Mouse (Mus musculus): ENCODE results near the gene Tshz3. TPM values are rescaled to one million over a fixed set of nuclear protein-coding genes. Genes with fewer than 3 reads are reported as not detected.

Gene Tshz3
- polyA plus RNA-seq, 1 experiment from 2014 or later: 0.51 TPM

DNA sequence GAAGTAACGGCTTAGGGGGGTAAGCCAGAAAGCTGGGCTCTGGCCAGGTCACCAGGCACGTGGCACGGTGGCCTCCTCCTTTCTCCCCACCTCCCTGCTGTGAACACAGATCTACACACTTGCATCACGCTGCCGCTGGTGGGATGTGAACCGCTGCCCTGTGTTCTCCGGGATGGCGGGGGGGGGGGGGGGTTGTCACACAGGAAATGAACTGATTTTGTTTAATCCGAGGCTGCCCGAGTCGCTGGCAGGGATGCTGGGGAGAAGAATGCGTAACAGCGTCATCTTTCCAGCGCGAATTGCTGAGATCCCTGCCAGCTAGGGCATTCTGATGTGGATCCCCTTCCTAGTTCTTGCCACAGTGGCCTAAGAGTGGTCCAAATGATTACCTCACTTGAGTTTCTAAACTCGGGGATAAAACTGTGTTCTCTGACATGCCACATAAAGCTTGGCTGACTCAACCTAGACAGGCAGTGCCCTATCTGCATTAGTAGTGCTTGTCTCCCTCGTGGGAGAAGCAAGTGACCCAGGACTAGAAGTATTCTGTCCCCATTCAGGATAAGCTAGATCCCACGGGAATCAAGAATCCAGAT is 18.0 kb upstream of the Tshz3 start:
- Histone ChIP-seq H3K4me3 (replicated peaks) (no peak overlapping the region), H3K27ac (replicated peaks) (no peak overlapping the region), H3K9ac (no peak overlapping the region), H3K9me3 (replicated peaks) (no peaks in the 10 kb centered on the region), H3K27me3 (peaks cover 48% of the 10 kb centered on the region), H3K4me1 (replicated peaks) (no peaks in the 10 kb centered on the region), H3K36me3 (replicated peaks) (no peaks in the 10 kb centered on the region), H3K4me2 (no peak overlapping the region)
- no peak for ATAC-seq (ENCODE audit: insufficient read depth)
- WGBS (ENCODE audit: insufficient replicate concordance): 2% methylated on average over 17 of the region's 18 CpGs

DNA sequence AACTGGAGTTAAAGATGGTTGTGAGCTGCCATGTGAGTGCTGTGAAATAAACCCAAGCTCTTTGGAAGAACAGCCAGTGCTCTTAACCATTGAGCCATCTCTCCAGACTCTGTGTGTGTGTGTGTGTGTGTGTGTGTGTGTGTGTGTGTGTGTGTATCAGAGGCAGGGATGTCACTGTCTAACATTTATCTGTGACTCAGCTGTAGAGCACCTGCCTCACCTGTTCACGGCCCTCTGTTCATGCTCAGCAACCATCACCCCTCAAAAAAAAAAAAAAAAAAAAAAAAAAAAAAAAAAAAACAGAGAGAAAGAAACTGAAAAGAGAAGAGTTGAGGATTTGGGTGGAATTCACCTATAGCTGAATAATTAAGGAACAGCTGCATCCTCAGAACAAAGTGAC is 10.4 kb upstream of the Tshz3 start:
- WGBS (ENCODE audit: insufficient replicate concordance): 58% methylated on average over 1 of the region's 1 CpGs
- peaks cover 30% of the 10 kb centered on the region for H3K27me3 ChIP-seq
- no peak overlapping the region for H3K27ac ChIP-seq (replicated peaks)
- no peaks in the 10 kb centered on the region for H3K36me3 ChIP-seq (replicated peaks)
- no peaks in the 10 kb centered on the region for H3K9me3 ChIP-seq (replicated peaks)
- ATAC-seq (ENCODE audit: insufficient read depth): no peak
- no peaks in the 10 kb centered on the region for H3K4me1 ChIP-seq (replicated peaks)
- H3K4me3 ChIP-seq (replicated peaks): no peak overlapping the region
- no peak overlapping the region for H3K9ac ChIP-seq
- H3K4me2 ChIP-seq: no peak overlapping the region

DNA sequence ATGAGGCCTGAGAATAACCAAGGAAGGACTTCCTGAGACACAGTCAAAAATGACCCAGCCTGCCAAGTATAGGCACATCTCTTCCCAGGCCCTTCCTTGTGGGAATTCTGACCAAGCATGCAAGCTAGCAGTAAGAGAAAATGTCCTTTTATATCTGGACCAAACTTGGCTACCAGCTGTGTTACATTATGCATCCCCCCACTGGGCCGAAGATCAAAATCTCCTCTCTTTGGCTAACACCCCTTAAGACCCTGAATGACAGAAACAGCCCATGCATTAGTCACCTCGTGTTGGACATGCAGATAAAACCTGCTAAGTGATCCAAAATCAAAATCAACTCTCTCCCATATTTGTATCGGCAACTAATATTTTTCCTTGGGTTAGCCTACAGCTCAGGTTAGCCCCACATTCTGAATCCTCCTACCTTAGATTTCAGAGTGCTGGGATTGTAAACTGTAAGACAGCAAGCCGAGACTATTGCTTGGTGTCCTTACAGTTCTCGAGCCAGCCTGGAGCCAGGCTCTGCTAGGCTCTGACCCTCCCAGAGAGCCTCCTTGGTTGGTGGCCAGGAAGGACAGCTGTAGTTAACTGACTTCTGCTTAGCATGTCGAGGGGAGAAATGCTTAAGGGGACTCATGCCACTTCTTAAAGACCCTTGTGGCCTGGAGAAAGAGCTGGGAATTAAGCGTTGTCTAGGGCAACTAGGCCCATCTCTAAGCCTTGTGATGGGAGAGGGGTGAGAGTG is 8.7 kb upstream of the Tshz3 start:
- no peaks in the 10 kb centered on the region for H3K36me3 ChIP-seq (replicated peaks)
- H3K4me1 ChIP-seq (replicated peaks): no peaks in the 10 kb centered on the region
- H3K9me3 ChIP-seq (replicated peaks): no peaks in the 10 kb centered on the region
- H3K27me3 ChIP-seq: peaks cover 47% of the 10 kb centered on the region
- H3K27ac ChIP-seq (replicated peaks): no peak overlapping the region
- no peak overlapping the region for H3K9ac ChIP-seq
- H3K4me2 ChIP-seq: no peak overlapping the region
- no peak overlapping the region for H3K4me3 ChIP-seq (replicated peaks)
- 50% methylated on average over 7 of the region's 7 CpGs for WGBS (ENCODE audit: insufficient replicate concordance)
- ATAC-seq (ENCODE audit: insufficient read depth): no peak

DNA sequence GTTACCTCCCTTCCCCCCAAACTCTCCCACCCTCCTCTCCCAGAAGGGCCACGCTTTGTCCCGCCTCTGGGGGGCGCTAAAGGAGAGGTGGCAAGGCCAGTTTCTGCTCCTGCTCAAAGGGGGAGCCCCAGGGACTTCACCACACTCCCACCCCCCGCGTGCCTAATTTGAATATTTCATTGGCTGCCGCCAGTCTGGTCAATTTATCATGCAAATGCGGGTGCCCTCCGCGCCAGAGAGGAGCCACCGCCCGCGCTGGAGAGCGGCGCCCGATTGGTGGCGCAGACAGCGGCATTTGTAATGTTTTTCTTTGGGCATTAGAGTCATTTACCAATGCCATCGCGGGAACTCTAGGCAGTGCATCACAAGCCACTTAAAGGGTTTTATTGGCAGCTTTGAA is 7.4 kb upstream of the Tshz3 start:
- no peak overlapping the region for H3K27ac ChIP-seq (replicated peaks)
- H3K4me3 ChIP-seq (replicated peaks): no peak overlapping the region
- no peak for ATAC-seq (ENCODE audit: insufficient read depth)
- H3K4me1 ChIP-seq (replicated peaks): 0 out of 2 replicates have a peak, but pooled peaks cover 1% of the 10 kb centered on the region
- H3K36me3 ChIP-seq (replicated peaks): no peaks in the 10 kb centered on the region
- peaks cover 60% of the 10 kb centered on the region for H3K27me3 ChIP-seq
- H3K9me3 ChIP-seq (replicated peaks): no peaks in the 10 kb centered on the region
- H3K9ac ChIP-seq: no peak overlapping the region
- H3K4me2 ChIP-seq: no peak overlapping the region
- WGBS (ENCODE audit: insufficient replicate concordance): 1% methylated on average over 19 of the region's 19 CpGs

DNA sequence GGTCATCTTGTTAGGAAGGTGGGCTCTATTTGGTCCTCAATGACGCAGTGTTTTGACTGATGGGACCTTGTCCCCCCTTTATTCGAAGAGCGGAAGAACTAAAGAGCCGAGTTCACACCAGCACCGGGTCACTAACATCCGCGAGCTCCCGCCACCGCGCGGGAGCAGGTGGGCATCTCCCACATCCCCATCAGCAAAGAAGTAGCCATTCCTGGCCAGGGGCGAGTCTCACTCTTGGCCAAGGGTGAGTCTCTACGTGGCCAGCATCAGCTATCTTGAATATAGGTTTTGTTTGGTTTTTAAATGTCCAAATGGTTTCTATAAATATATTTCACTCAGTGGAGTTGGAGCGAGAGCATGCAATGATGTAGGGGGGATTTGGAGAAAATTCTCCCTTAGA is 6.3 kb upstream of the Tshz3 start:
- 1% methylated on average over 14 of the region's 14 CpGs for WGBS (ENCODE audit: insufficient replicate concordance)
- peaks cover 4% of the 10 kb centered on the region; the same call in 1 of the 2 replicates for H3K4me1 ChIP-seq (replicated peaks)
- no peaks in the 10 kb centered on the region for H3K36me3 ChIP-seq (replicated peaks)
- no peak overlapping the region for H3K4me2 ChIP-seq
- H3K27ac ChIP-seq (replicated peaks): no peak overlapping the region
- H3K4me3 ChIP-seq (replicated peaks): no peak overlapping the region
- H3K9me3 ChIP-seq (replicated peaks): no peaks in the 10 kb centered on the region
- H3K27me3 ChIP-seq: peaks cover 71% of the 10 kb centered on the region
- no peak overlapping the region for H3K9ac ChIP-seq
- ATAC-seq (ENCODE audit: insufficient read depth): no peak

DNA sequence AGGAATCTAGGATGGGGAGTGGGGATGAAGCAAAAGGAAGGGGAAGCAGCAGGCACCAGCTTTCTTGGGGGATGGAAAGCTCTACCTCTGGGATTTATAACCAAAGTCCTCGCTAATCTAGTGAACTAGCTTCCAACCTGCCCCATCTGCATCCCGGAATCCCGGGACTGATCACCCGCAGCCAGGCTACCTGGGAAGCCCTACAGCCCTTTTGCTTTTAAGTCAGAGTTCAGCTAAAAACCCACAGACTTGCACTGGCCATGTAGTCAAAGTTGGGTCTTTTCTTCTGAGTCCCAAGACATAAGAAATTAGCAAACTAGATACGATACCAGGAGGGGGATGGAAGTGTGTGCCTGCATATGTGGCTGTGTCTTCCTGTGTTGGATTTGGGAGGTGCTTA is 5.5 kb upstream of the Tshz3 start:
- H3K4me2 ChIP-seq: no peak overlapping the region
- no peak for ATAC-seq (ENCODE audit: insufficient read depth)
- peaks cover 10% of the 10 kb centered on the region for H3K4me1 ChIP-seq (replicated peaks)
- H3K9ac ChIP-seq: no peak overlapping the region
- H3K36me3 ChIP-seq (replicated peaks): no peaks in the 10 kb centered on the region
- H3K9me3 ChIP-seq (replicated peaks): no peaks in the 10 kb centered on the region
- 5% methylated on average over 5 of the region's 5 CpGs for WGBS (ENCODE audit: insufficient replicate concordance)
- peaks cover 78% of the 10 kb centered on the region for H3K27me3 ChIP-seq
- H3K27ac ChIP-seq (replicated peaks): no peak overlapping the region
- H3K4me3 ChIP-seq (replicated peaks): no peak overlapping the region

DNA sequence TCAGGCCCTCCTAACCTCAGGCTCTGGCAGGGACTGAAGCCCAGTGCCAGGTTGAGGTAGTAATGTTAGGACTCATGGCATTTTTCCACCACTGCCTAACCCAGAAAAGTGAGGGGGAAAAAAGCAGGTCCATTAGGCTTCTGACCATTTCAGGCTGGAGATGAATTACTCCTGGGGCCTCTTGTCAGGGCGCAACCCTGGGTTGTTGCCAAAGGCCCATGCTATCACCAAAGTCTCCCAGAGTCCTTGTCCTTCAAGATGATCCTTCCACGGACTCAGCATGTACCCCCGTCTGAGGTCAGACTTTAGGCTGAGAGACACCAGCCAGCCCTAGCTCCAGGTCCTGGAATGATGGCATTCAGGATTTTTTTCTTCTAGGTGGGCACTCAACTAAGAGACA is 4.8 kb upstream of the Tshz3 start:
- Histone ChIP-seq H3K4me2 (no peak overlapping the region), H3K36me3 (replicated peaks) (no peaks in the 10 kb centered on the region), H3K27me3 (peaks cover 85% of the 10 kb centered on the region), H3K4me1 (replicated peaks) (peaks cover 11% of the 10 kb centered on the region), H3K9ac (no peak overlapping the region), H3K9me3 (replicated peaks) (no peaks in the 10 kb centered on the region), H3K4me3 (replicated peaks) (no peak overlapping the region), H3K27ac (replicated peaks) (no peak overlapping the region)
- 16% methylated on average over 3 of the region's 3 CpGs for WGBS (ENCODE audit: insufficient replicate concordance)
- ATAC-seq (ENCODE audit: insufficient read depth): no peak

DNA sequence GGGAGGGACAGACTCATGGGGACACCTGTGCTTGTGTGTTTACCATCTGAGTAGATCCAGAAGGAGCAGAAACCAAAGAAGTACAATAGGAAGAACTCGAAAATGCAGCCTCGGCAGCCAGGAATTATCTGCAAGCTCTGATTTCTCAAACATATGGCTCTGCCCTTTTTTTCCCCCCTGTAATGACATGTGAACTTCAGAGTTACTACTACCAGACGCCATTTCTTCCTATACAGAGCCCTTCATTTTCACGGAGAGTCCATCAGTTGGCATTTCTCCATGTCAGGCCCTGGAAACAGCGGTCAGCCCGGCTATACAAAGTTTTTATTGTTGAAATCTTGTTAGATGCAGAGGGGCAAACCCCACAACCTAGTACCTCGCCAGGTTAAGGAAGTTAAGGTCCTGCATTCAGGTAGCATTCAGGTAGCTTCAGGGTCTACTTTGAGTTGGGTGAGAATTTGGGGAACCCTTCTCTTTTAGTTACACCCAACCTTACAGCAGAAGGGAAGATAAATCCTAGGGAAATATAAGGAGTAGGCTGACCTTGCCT is 3.2 kb upstream of the Tshz3 start:
- Histone ChIP-seq H3K4me1 (replicated peaks) (peaks cover 11% of the 10 kb centered on the region), H3K36me3 (replicated peaks) (no peaks in the 10 kb centered on the region), H3K9me3 (replicated peaks) (no peaks in the 10 kb centered on the region), H3K27ac (replicated peaks) (no peak overlapping the region), H3K27me3 (peaks cover 100% of the 10 kb centered on the region), H3K9ac (no peak overlapping the region), H3K4me3 (replicated peaks) (no peak overlapping the region), H3K4me2 (0 out of 2 replicates have a peak overlapping the region, but pooled peaks have one; percentile 69)
- WGBS (ENCODE audit: insufficient replicate concordance): 13% methylated on average over 7 of the region's 7 CpGs
- no peak for ATAC-seq (ENCODE audit: insufficient read depth)

DNA sequence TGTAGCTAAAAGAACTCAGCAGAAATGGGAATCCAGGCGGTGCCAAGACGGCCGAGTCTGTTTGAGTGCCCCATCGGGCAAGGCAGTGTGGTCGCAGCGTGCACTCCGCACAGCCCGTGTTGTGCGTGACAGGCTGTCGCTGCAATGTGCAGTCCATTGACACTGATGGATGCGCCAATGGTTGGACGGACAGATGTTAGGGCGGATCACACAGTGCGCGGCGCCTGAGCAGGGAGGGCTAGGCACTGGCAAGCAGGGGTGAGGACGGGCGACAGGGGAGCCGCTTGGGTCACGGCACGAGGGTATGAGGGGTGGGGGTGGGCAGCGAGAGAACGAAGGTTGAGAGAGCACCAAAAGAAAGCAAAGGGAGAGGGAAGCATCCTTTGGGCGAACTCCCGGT is 2.6 kb upstream of the Tshz3 start:
- ATAC-seq (ENCODE audit: insufficient read depth): no peak
- Histone ChIP-seq H3K4me2 (peak overlapping the region; percentile 69), H3K9ac (no peak overlapping the region), H3K4me1 (replicated peaks) (peaks cover 11% of the 10 kb centered on the region), H3K4me3 (replicated peaks) (peak overlapping the region; percentile 57), H3K36me3 (replicated peaks) (no peaks in the 10 kb centered on the region), H3K9me3 (replicated peaks) (no peaks in the 10 kb centered on the region), H3K27me3 (peaks cover 100% of the 10 kb centered on the region), H3K27ac (replicated peaks) (no peak overlapping the region)
- 1% methylated on average over 25 of the region's 25 CpGs for WGBS (ENCODE audit: insufficient replicate concordance)

DNA sequence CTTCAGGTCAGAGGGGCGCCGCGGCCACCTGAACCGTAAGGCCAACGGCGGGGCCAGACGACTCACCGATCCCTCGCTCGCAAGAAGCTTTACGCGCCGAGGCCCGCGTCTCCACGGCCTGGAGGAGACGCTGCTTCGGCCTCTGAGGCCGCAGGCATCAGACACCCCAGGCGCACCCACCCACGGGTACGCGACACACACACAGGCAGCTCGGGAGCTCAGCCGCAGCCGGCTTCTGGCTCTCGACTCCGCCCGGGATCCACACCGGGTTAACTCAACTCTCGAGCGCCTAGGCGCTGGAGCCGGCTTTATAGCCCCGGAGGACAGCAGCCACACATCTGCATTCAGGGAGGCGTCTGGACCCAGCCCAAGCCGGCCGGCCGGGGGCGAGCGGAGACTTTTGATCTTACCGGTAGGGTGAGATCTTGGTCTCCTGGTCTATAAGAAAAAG is 2.1 kb upstream of the Tshz3 start:
- under 1% methylated on average over 42 of the region's 42 CpGs for WGBS (ENCODE audit: insufficient replicate concordance)
- no peak overlapping the region for H3K27ac ChIP-seq (replicated peaks)
- no peak for ATAC-seq (ENCODE audit: insufficient read depth)
- peaks cover 100% of the 10 kb centered on the region for H3K27me3 ChIP-seq
- peak overlapping the region; percentile 69 for H3K4me2 ChIP-seq
- no peaks in the 10 kb centered on the region for H3K36me3 ChIP-seq (replicated peaks)
- H3K9ac ChIP-seq: no peak overlapping the region
- no peaks in the 10 kb centered on the region for H3K9me3 ChIP-seq (replicated peaks)
- peaks cover 11% of the 10 kb centered on the region for H3K4me1 ChIP-seq (replicated peaks)
- peak overlapping the region; percentile 57 for H3K4me3 ChIP-seq (replicated peaks)

DNA sequence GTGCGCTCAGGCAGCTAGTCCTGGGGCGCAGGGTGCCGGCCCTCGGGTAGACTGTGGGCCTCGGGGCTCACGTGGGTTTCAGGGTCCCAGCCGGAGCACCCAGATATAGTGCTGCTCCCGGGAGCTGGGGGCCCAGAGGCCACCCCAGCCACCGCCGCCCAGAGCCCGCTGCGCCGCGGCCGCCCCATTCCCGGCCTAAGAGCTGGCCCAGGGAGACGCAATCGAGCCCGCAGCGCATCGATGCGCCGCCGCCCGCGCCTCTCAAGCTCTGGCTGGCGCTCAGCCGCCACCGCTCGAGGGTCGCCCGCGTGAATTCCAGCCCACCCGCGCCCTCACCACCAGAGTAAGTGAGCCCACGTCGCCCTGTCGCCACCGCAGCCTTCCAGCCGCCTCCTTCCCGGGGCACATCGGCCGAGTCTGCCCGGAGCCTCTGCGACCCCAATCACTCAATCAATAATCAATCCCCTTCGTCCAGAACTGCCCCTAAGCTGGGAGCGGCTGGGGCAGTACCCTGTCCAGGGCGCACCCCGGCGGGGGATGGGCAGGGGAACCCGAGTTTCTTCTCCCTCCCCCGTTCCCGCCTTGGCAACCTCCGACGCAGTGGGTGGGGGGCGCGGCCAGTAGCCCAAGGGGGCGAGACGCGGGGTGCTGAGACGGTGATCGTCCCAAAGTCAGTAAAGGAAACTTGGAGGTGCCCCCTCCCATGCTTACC is 1.4 kb upstream of the Tshz3 start:
- Histone ChIP-seq H3K4me3 (replicated peaks) (peak overlapping the region; percentile 57), H3K36me3 (replicated peaks) (no peaks in the 10 kb centered on the region), H3K9me3 (replicated peaks) (no peaks in the 10 kb centered on the region), H3K27ac (replicated peaks) (0 out of 2 replicates have a peak overlapping the region, but pooled peaks have one; percentile 9), H3K4me2 (peak overlapping the region; percentile 69), H3K27me3 (peaks cover 99% of the 10 kb centered on the region), H3K4me1 (replicated peaks) (peaks cover 11% of the 10 kb centered on the region), H3K9ac (no peak overlapping the region; the same call in 1 of the 2 replicates)
- WGBS (ENCODE audit: insufficient replicate concordance): under 1% methylated on average over 62 of the region's 62 CpGs
- no peak for ATAC-seq (ENCODE audit: insufficient read depth)

Measured in liver, embryonic 15.5 days (tissue).